Comparison of ENCODE assay signal across 20 mouse cellular contexts in genomic region chr16:45666136-45666535, GRCm38 (mm10). TPM values are rescaled to one million over a fixed set of nuclear protein-coding genes. Genes with fewer than 3 reads are reported as not detected.
A peak's percentile ranks its signal among the peaks of the same experiment; 100 is the strongest.
DNase-seq lines count a peak whose midpoint lies in the region; ATAC-seq and TF ChIP-seq lines count a peak whose summit lies in the region.
"Had no signal": no experiment of that assay in that cellular context is flagged by ENCODE, and none has a peak within 500 bp of the region (broad histone marks: within the 10 kb centered on the region; RNA-seq: fewer than 3 reads in every experiment).

No protein-coding gene starts in this region.

- TF ChIP-seq POLR2A in lung, adult 2 months (IDR thresholded peaks at IDR 0.05; ENCODE audit: borderline replicate concordance, extremely low read depth, low read depth, low read length): no peak
- no peak for TF ChIP-seq POLR2A in kidney, adult 2 months (IDR thresholded peaks at IDR 0.05; ENCODE audit: low read depth, low read length)

- DNase-seq in lung, embryonic 14.5 days: peak; percentile 23
- DNase-seq in lung, adult 2 months: no peak
- no peak for DNase-seq in kidney, adult 2 months
- DNase-seq: adrenal gland, postnatal 25 days; cerebellum, adult 11-12 months; kidney, postnatal 14 days; thymus, adult 2 months had no signal

- H3K9ac ChIP-seq in lung, embryonic 14.5 days: no peak overlapping the region
- H3K9ac ChIP-seq in lung, embryonic 16.5 days (ENCODE audit: low read length): no peak overlapping the region
- H3K9ac ChIP-seq in hindbrain, embryonic 13.5 days: no peak overlapping the region
- H3K9ac ChIP-seq: embryonic facial prominence, embryonic 12.5 days; forebrain, embryonic 12.5 days; heart, embryonic 15.5 days; lung, embryonic 15.5 days had no signal

- H3K4me2 ChIP-seq in lung, embryonic 14.5 days: no peak overlapping the region
- H3K4me2 ChIP-seq in lung, embryonic 16.5 days (ENCODE audit: low read depth, low read length): no peak overlapping the region
- no peak overlapping the region for H3K4me2 ChIP-seq in hindbrain, embryonic 13.5 days
- H3K4me2 ChIP-seq: embryonic facial prominence, embryonic 12.5 days; forebrain, embryonic 12.5 days; heart, embryonic 15.5 days; lung, embryonic 15.5 days had no signal

- H3K9me3 ChIP-seq in lung, embryonic 14.5 days (ENCODE audit: low read depth, low read length): no peaks in the 10 kb centered on the region
- no peaks in the 10 kb centered on the region for H3K9me3 ChIP-seq in lung, embryonic 16.5 days (ENCODE audit: control insufficient read depth, low read length)
- H3K9me3 ChIP-seq in hindbrain, embryonic 13.5 days: no peaks in the 10 kb centered on the region
- H3K9me3 ChIP-seq: embryonic facial prominence, embryonic 12.5 days; forebrain, embryonic 12.5 days; heart, embryonic 15.5 days; lung, embryonic 15.5 days had no signal

- no peak overlapping the region for H3K27ac ChIP-seq in lung, embryonic 14.5 days (ENCODE audit: low read depth)
- no peak overlapping the region for H3K27ac ChIP-seq in lung, embryonic 16.5 days (ENCODE audit: low read length)
- no peak overlapping the region for H3K27ac ChIP-seq in hindbrain, embryonic 13.5 days
- no peak overlapping the region for H3K27ac ChIP-seq in kidney, adult 2 months (ENCODE audit: insufficient read depth, low read depth, low read length)
- H3K27ac ChIP-seq: embryonic facial prominence, embryonic 12.5 days; forebrain, embryonic 12.5 days; heart, embryonic 15.5 days; hindbrain, postnatal 0 days; lung, embryonic 15.5 days had no signal

- ATAC-seq in lung, embryonic 14.5 days (ENCODE audit: insufficient read depth): no peak
- peak; percentile 91 for ATAC-seq in granulocyte monocyte progenitor cell, adult 5-6 weeks (replicated peaks; ENCODE audit: poor library complexity, severe bottlenecking)
- 0 out of 2 replicates have a peak, but pooled peaks have one; percentile 31 for ATAC-seq in lung, embryonic 16.5 days (ENCODE audit: low read depth)
- peak; percentile 80; the same call in 1 of the 2 replicates for ATAC-seq in monocyte, adult 5-6 weeks (replicated peaks; ENCODE audit: insufficient number of reproducible peaks, low FRiP score, low TSS enrichment, poor library complexity, severe bottlenecking)
- no peak for ATAC-seq in hindbrain, embryonic 13.5 days (ENCODE audit: low FRiP score)
- ATAC-seq in cerebellum, adult (ENCODE audit: insufficient number of reproducible peaks, low FRiP score, low TSS enrichment): no peak
- ATAC-seq: hindbrain, postnatal 0 days had no signal

- H3K4me1 ChIP-seq in lung, embryonic 14.5 days (ENCODE audit: insufficient read depth): no peaks in the 10 kb centered on the region
- H3K4me1 ChIP-seq in lung, adult 2 months (ENCODE audit: control insufficient read depth, insufficient read depth, low read length): no peaks in the 10 kb centered on the region
- no peaks in the 10 kb centered on the region for H3K4me1 ChIP-seq in lung, embryonic 16.5 days (replicated peaks; ENCODE audit: control insufficient read depth, insufficient read depth, low read length)
- H3K4me1 ChIP-seq in hindbrain, embryonic 13.5 days (replicated peaks): no peaks in the 10 kb centered on the region
- peaks cover 3% of the 10 kb centered on the region; the same call in 1 of the 2 replicates for H3K4me1 ChIP-seq in kidney, adult 2 months (ENCODE audit: control insufficient read depth, insufficient read depth, low read length)
- H3K4me1 ChIP-seq: embryonic facial prominence, embryonic 12.5 days; forebrain, embryonic 12.5 days; heart, embryonic 15.5 days; lung, embryonic 15.5 days had no signal

- no peak overlapping the region for H3K4me3 ChIP-seq in lung, embryonic 14.5 days (ENCODE audit: low read depth, low read length)
- no peak overlapping the region for H3K4me3 ChIP-seq in lung, adult 2 months (replicated peaks; ENCODE audit: extremely low read depth, low read depth, low read length)
- no peak overlapping the region for H3K4me3 ChIP-seq in lung, embryonic 16.5 days (ENCODE audit: low read length)
- H3K4me3 ChIP-seq in hindbrain, embryonic 13.5 days: no peak overlapping the region
- no peak overlapping the region for H3K4me3 ChIP-seq in kidney, adult 2 months (ENCODE audit: insufficient read depth, low read depth, low read length)
- H3K4me3 ChIP-seq: embryonic facial prominence, embryonic 12.5 days; forebrain, embryonic 12.5 days; heart, embryonic 15.5 days; lung, embryonic 15.5 days had no signal

- WGBS in lung, embryonic 14.5 days: 68% methylated on average over 2 of the region's 2 CpGs
- 37% methylated on average over 2 of the region's 2 CpGs for WGBS in lung, adult 2 months
- 55% methylated on average over 2 of the region's 2 CpGs for WGBS in lung, embryonic 16.5 days
- WGBS in hindbrain, embryonic 13.5 days: 91% methylated on average over 2 of the region's 2 CpGs
- 72% methylated on average over 2 of the region's 2 CpGs for WGBS in kidney, adult 2 months

- TF ChIP-seq CTCF in lung, embryonic 14.5 days (IDR thresholded peaks at IDR 0.05; ENCODE audit: low read depth): no peak
- TF ChIP-seq CTCF in lung, adult 2 months (IDR thresholded peaks at IDR 0.05; ENCODE audit: insufficient read depth, low read length): no peak
- no peak for TF ChIP-seq CTCF in kidney, adult 2 months (conservative IDR thresholded peaks at IDR 0.05; ENCODE audit: insufficient read depth, insufficient read length, low read depth, low read length)

- H3K27me3 ChIP-seq in lung, embryonic 14.5 days (ENCODE audit: insufficient read depth, low read length): no peaks in the 10 kb centered on the region
- H3K27me3 ChIP-seq in lung, embryonic 16.5 days (ENCODE audit: control insufficient read depth, insufficient read depth, low read depth, low read length): no peaks in the 10 kb centered on the region
- H3K27me3 ChIP-seq in hindbrain, embryonic 13.5 days: no peaks in the 10 kb centered on the region
- no peaks in the 10 kb centered on the region for H3K27me3 ChIP-seq in kidney, adult 2 months (replicated peaks; ENCODE audit: control insufficient read depth, insufficient read depth, low read length)
- H3K27me3 ChIP-seq: embryonic facial prominence, embryonic 12.5 days; forebrain, embryonic 12.5 days; heart, embryonic 15.5 days; lung, embryonic 15.5 days had no signal

- H3K36me3 ChIP-seq in lung, embryonic 14.5 days (ENCODE audit: insufficient read depth): no peaks in the 10 kb centered on the region
- H3K36me3 ChIP-seq in lung, embryonic 16.5 days (ENCODE audit: control insufficient read depth, insufficient read depth, low read length): no peaks in the 10 kb centered on the region
- H3K36me3 ChIP-seq in hindbrain, embryonic 13.5 days: no peaks in the 10 kb centered on the region
- H3K36me3 ChIP-seq in kidney, adult 2 months (ENCODE audit: control insufficient read depth, insufficient read depth, low read length): no peaks in the 10 kb centered on the region
- H3K36me3 ChIP-seq: embryonic facial prominence, embryonic 12.5 days; forebrain, embryonic 12.5 days; heart, embryonic 15.5 days; lung, embryonic 15.5 days had no signal

RNA-seq across cellular contexts. Expression of gene BC016579, which starts 12.3 kb away (rescaled TPM):
- 0.18 and 0.68 TPM in 2 replicates for polyA plus RNA-seq in lung, embryonic 14.5 days (2014; fragmentation: Nextera tagmentation; extraction: Ambion mirVana)
- 0.05 and 0.17 TPM in 2 replicates for polyA plus RNA-seq in lung, adult 2 months (2012; rRNA removed)
- 2.7 TPM in 1 of 2 replicates, not detected in the other for total RNA-seq in granulocyte monocyte progenitor cell, adult 5-6 weeks (2014; fragmentation: Nextera tagmentation)
- 0.13 and 0.46 TPM in 2 replicates for total RNA-seq in granulocyte monocyte progenitor cell, adult 5-6 weeks (2017)
- 0.25 and 0.29 TPM in 2 replicates for polyA plus RNA-seq in lung, embryonic 16.5 days (2015; fragmentation: Nextera tagmentation; extraction: Ambion mirVana)
- total RNA-seq in monocyte, adult 5-6 weeks (2017): not detected in 3 replicates
- polyA plus RNA-seq in hindbrain, embryonic 13.5 days (2015; fragmentation: Nextera tagmentation; extraction: Ambion mirVana): not detected in 2 replicates
- polyA plus RNA-seq in kidney, adult 2 months (2012; rRNA removed): 0.05 and 0.07 TPM in 2 replicates
- total RNA-seq: gastrocnemius, adult 8-10 months; hindbrain, postnatal 0 days had no signal
- polyA plus RNA-seq: C2C12; embryonic facial prominence, embryonic 12.5 days; heart, embryonic 15.5 days; hindbrain, postnatal 0 days had no signal

RNA-seq across cellular contexts. Expression of gene Tmprss7, which starts 27.3 kb away (rescaled TPM):
- 0.11 TPM in 1 of 2 replicates, not detected in the other for polyA plus RNA-seq in lung, embryonic 14.5 days (2014; fragmentation: Nextera tagmentation; extraction: Ambion mirVana)
- polyA plus RNA-seq in lung, adult 2 months (2012; rRNA removed): 0.06 TPM in 1 of 2 replicates, not detected in the other
- 1.1 TPM in 1 of 2 replicates, not detected in the other for total RNA-seq in granulocyte monocyte progenitor cell, adult 5-6 weeks (2014; fragmentation: Nextera tagmentation)
- 0.21 and 0.30 TPM in 2 replicates for total RNA-seq in granulocyte monocyte progenitor cell, adult 5-6 weeks (2017)
- not detected in 2 replicates for polyA plus RNA-seq in lung, embryonic 16.5 days (2015; fragmentation: Nextera tagmentation; extraction: Ambion mirVana)
- total RNA-seq in monocyte, adult 5-6 weeks (2017): not detected in 3 replicates
- polyA plus RNA-seq in hindbrain, embryonic 13.5 days (2015; fragmentation: Nextera tagmentation; extraction: Ambion mirVana): 0.36 and 0.60 TPM in 2 replicates
- 0.05 TPM in 1 of 2 replicates, not detected in the other for polyA plus RNA-seq in kidney, adult 2 months (2012; rRNA removed)
- total RNA-seq: gastrocnemius, adult 8-10 months had no signal
- polyA plus RNA-seq: C2C12; heart, embryonic 15.5 days had no signal

RNA-seq across cellular contexts. Expression of gene Gcsam, which starts 56.0 kb away (rescaled TPM):
- 0.13 and 0.46 TPM in 2 replicates for polyA plus RNA-seq in lung, embryonic 14.5 days (2014; fragmentation: Nextera tagmentation; extraction: Ambion mirVana)
- polyA plus RNA-seq in lung, adult 2 months (2012; rRNA removed): 0.30 and 0.41 TPM in 2 replicates
- not detected in 2 replicates for total RNA-seq in granulocyte monocyte progenitor cell, adult 5-6 weeks (2014; fragmentation: Nextera tagmentation)
- total RNA-seq in granulocyte monocyte progenitor cell, adult 5-6 weeks (2017): 0.04 TPM in 1 of 2 replicates, not detected in the other
- polyA plus RNA-seq in lung, embryonic 16.5 days (2015; fragmentation: Nextera tagmentation; extraction: Ambion mirVana): 0.08 and 0.38 TPM in 2 replicates
- 0.58 TPM in 1 of 3 replicates, not detected in the others for total RNA-seq in monocyte, adult 5-6 weeks (2017)
- not detected in 2 replicates for polyA plus RNA-seq in hindbrain, embryonic 13.5 days (2015; fragmentation: Nextera tagmentation; extraction: Ambion mirVana)
- polyA plus RNA-seq in kidney, adult 2 months (2012; rRNA removed): 0.11 and 0.44 TPM in 2 replicates
- total RNA-seq: adrenal gland, postnatal 25 days; gastrocnemius, adult 8-10 months; hindbrain, postnatal 0 days; left cerebral cortex, adult 8-10 months had no signal
- polyA plus RNA-seq: C2C12; forebrain, embryonic 12.5 days; hindbrain, postnatal 0 days had no signal

RNA-seq across cellular contexts. Expression of gene Tagln3, which starts 58.3 kb away (rescaled TPM):
- polyA plus RNA-seq in lung, embryonic 14.5 days (2014; fragmentation: Nextera tagmentation; extraction: Ambion mirVana): 5.1 and 5.2 TPM in 2 replicates
- 0.58 and 1.1 TPM in 2 replicates for polyA plus RNA-seq in lung, adult 2 months (2012; rRNA removed)
- not detected in 2 replicates for total RNA-seq in granulocyte monocyte progenitor cell, adult 5-6 weeks (2014; fragmentation: Nextera tagmentation)
- total RNA-seq in granulocyte monocyte progenitor cell, adult 5-6 weeks (2017): not detected in 2 replicates
- 3.5 and 4.2 TPM in 2 replicates for polyA plus RNA-seq in lung, embryonic 16.5 days (2015; fragmentation: Nextera tagmentation; extraction: Ambion mirVana)
- not detected in 3 replicates for total RNA-seq in monocyte, adult 5-6 weeks (2017)
- 625 and 635 TPM in 2 replicates for polyA plus RNA-seq in hindbrain, embryonic 13.5 days (2015; fragmentation: Nextera tagmentation; extraction: Ambion mirVana)
- polyA plus RNA-seq in kidney, adult 2 months (2012; rRNA removed): 0.77 and 1.3 TPM in 2 replicates

Comparison
In these comparisons a context has a peak if more than half of its experiments do, and no peak if none do; other contexts are left out.
1. ATAC-seq: peak in granulocyte monocyte progenitor cell, adult 5-6 weeks (single experiment), lung, embryonic 16.5 days (single experiment) and monocyte, adult 5-6 weeks (single experiment); none in lung, embryonic 14.5 days (single experiment), hindbrain, embryonic 13.5 days (single experiment) and cerebellum, adult (single experiment).